Mouse (Mus musculus) embryonic facial prominence, embryonic 11.5 days (tissue): ENCODE results near the gene Camta1. TPM values are rescaled to one million over a fixed set of nuclear protein-coding genes. Genes with fewer than 3 reads are reported as not detected.

ENCODE experiments used
- ATAC-seq: fragments of 200-750 bp; cut with Nextera tagmentation; replicated peaks from 2 replicates; pipeline ENCODE4 v1.8.0; 2017; ENCODE audit warnings: low read depth; ENCODE audit not compliant: insufficient number of reproducible peaks, low FRiP score, low TSS enrichment
- DNase-seq: peaks from one replicate; pipeline ENCODE4 v3.0.0-alpha.2; 2015; ENCODE audit warnings: low spot score
- H3K27ac ChIP-seq: fragments of 300-500 bp; sonication (generic); replicated peaks from 2 replicates; pipeline ENCODE4 v1.5.1; 2014; ENCODE audit warnings: mild to moderate bottlenecking, low read depth, low read length, control low read depth
- H3K27me3 ChIP-seq: fragments of 300-500 bp; sonication (generic); 2 replicates; pipeline ENCODE4 v1.6.1; 2014; ENCODE audit warnings: mild to moderate bottlenecking, low read length, moderate library complexity, mixed read lengths; ENCODE audit not compliant: control insufficient read depth, insufficient read depth
- H3K36me3 ChIP-seq: fragments of 300-500 bp; sonication (generic); replicated peaks from 2 replicates; pipeline ENCODE4 v1.6.1; 2014; ENCODE audit warnings: low read depth, mild to moderate bottlenecking, low read length, moderate library complexity, mixed read lengths; ENCODE audit not compliant: control insufficient read depth, insufficient read depth
- H3K4me1 ChIP-seq: fragments of 300-500 bp; sonication (generic); 2 replicates; pipeline ENCODE4 v1.6.1; 2014; ENCODE audit warnings: low read length, mixed read lengths; ENCODE audit not compliant: control insufficient read depth, insufficient read depth
- H3K4me2 ChIP-seq: fragments of 300-500 bp; sonication (generic); 2 replicates; pipeline ENCODE4 v1.6.1; 2014; ENCODE audit warnings: low read depth, mild to moderate bottlenecking, control low read depth, low read length, moderate library complexity
- H3K4me3 ChIP-seq: fragments of 300-500 bp; sonication (generic); 2 replicates; pipeline ENCODE4 v1.5.1; 2014; ENCODE audit warnings: low read depth, low read length, control low read depth
- H3K9ac ChIP-seq: fragments of 300-500 bp; sonication (generic); replicated peaks from 2 replicates; pipeline ENCODE4 v1.6.1; 2014; ENCODE audit warnings: mild to moderate bottlenecking, control low read depth, low read length
- H3K9me3 ChIP-seq: fragments of 300-500 bp; sonication (generic); replicated peaks from 2 replicates; pipeline ENCODE4 v1.6.1; 2016; ENCODE audit warnings: mild to moderate bottlenecking, low read length, inconsistent platforms, mixed read lengths; ENCODE audit not compliant: control insufficient read depth
- WGBS: fragments of 180-500 bp; shearing (Covaris S2); extraction: QIAGEN DNeasy Blood & Tissue Kit; methylation state at CpG from one replicate; pipeline ENCODE4 v1.1.7; 2014; 5-methylcytosine and 5-hydroxymethylcytosine counted together
- polyA plus RNA-seq: library from polyadenylated mRNA; unstranded; fragments of >200 nt; fragmentation: Nextera tagmentation; extraction: Ambion mirVana; gene quantifications from 2 replicates; pipeline ENCODE4 v1.2.1, GENCODE M21; 2014

The Camta1 gene
- polyA plus RNA-seq, 1 experiment from 2014 or later: 130 TPM

DNA sequence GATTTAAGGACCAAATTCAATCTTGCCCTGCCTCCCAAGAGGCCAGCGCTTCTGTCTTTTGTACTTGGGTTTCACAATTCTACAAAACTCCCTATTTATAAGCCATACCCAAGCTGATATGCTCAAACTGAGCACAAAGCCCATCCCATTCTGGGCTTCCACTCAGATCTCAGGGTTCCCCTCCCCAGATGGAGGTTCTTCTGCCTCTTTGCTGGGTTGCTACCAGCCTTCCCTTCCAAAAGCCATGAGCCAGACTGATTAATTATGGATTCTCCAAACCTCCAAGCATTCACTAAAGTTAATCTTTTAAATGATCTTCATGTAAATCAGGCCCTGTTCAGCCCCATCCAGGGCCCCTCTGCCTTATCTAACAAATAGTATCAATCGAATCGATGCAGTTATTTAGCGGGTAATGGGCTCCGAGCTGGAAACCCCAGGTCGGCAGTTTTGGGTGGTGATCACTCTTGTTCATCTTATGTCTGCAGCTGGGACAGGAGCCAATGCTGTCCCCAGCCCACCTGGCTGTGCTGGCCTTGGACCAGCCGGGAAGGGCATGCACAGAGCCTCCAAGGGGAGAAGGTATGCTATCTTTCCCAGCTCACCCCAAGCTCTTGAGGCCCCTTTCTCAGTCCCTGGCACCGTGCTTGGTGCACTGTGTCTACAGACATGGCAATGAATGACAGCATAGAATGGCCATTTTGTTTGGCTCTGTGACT lies 534.5 kb downstream of the Camta1 start:
- H3K36me3 ChIP-seq: no peaks in the 10 kb centered on the region
- 93% methylated on average over 8 of the region's 8 CpGs for WGBS
- H3K27ac ChIP-seq: no peak overlapping the region
- H3K4me2 ChIP-seq: no peak overlapping the region
- H3K4me3 ChIP-seq: no peak overlapping the region
- ATAC-seq (no peak), DNase-seq (no peak)
- no peaks in the 10 kb centered on the region for H3K9me3 ChIP-seq
- no peaks in the 10 kb centered on the region for H3K4me1 ChIP-seq
- H3K27me3 ChIP-seq: no peaks in the 10 kb centered on the region
- no peak overlapping the region for H3K9ac ChIP-seq

DNA sequence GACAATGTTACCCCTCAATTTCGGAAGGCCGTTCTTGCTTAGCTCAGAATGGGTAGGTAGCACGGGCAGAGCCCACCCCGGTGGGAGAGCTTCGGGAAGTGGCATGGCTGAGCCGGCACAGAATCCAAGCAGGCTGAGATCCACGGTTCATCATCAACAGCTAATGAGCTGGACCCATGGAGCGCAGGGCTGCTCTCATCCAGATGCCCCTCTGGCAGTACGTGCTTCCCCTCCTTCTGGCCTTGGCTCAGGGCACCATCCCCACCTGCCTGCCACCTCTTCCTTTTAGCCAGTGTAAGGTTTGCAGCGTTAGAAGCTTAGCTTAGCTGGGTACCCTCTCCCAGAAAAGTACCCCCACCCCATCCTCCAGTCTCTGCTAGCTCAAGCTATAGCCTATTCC lies 545.2 kb downstream of the Camta1 start:
- Histone ChIP-seq H3K4me3 (no peak overlapping the region), H3K4me1 (no peaks in the 10 kb centered on the region), H3K36me3 (no peaks in the 10 kb centered on the region), H3K4me2 (no peak overlapping the region), H3K9me3 (no peaks in the 10 kb centered on the region), H3K9ac (no peak overlapping the region), H3K27ac (no peak overlapping the region), H3K27me3 (no peaks in the 10 kb centered on the region)
- DNase-seq (no peak), ATAC-seq (no peak)
- WGBS: 88% methylated on average over 10 of the region's 10 CpGs

GRCm38 (mm10) chr4:151315726-151316125 lies 546.0 kb downstream of the Camta1 start:
- no peaks in the 10 kb centered on the region for H3K27me3 ChIP-seq
- ATAC-seq (no peak), DNase-seq (no peak)
- H3K9me3 ChIP-seq: no peaks in the 10 kb centered on the region
- no peak overlapping the region for H3K4me3 ChIP-seq
- 77% methylated on average over 10 of the region's 10 CpGs for WGBS
- H3K27ac ChIP-seq: no peak overlapping the region
- no peak overlapping the region for H3K4me2 ChIP-seq
- H3K4me1 ChIP-seq: no peaks in the 10 kb centered on the region
- H3K9ac ChIP-seq: no peak overlapping the region
- no peaks in the 10 kb centered on the region for H3K36me3 ChIP-seq

GRCm38 (mm10) chr4:151310773-151311172 lies 550.9 kb downstream of the Camta1 start:
- Histone ChIP-seq H3K4me2 (no peak overlapping the region), H3K36me3 (no peaks in the 10 kb centered on the region), H3K4me3 (no peak overlapping the region), H3K4me1 (no peaks in the 10 kb centered on the region), H3K9me3 (no peaks in the 10 kb centered on the region), H3K27me3 (no peaks in the 10 kb centered on the region), H3K27ac (no peak overlapping the region), H3K9ac (no peak overlapping the region)
- WGBS: 85% methylated on average over 8 of the region's 8 CpGs
- ATAC-seq: no peak
- DNase-seq: no peak

- Histone ChIP-seq H3K36me3 (no peaks in the 10 kb centered on the region), H3K4me2 (no peak overlapping the region), H3K9ac (no peak overlapping the region), H3K4me1 (no peaks in the 10 kb centered on the region), H3K9me3 (no peaks in the 10 kb centered on the region), H3K27ac (no peak overlapping the region), H3K4me3 (no peak overlapping the region), H3K27me3 (no peaks in the 10 kb centered on the region)
- 0 out of 2 replicates have a peak, but pooled peaks have one; percentile 35 for ATAC-seq
- DNase-seq: no peak
- 53% methylated on average over 12 of the region's 12 CpGs for WGBS
Observed at GRCm38 (mm10) chr4:151310056-151310685, 551.5 kb downstream of the Camta1 start.

- 90% methylated on average over 11 of the region's 11 CpGs for WGBS
- H3K9me3 ChIP-seq: no peaks in the 10 kb centered on the region
- H3K27me3 ChIP-seq: no peaks in the 10 kb centered on the region
- no peak overlapping the region for H3K27ac ChIP-seq
- H3K36me3 ChIP-seq: no peaks in the 10 kb centered on the region
- no peak for ATAC-seq
- no peak overlapping the region for H3K4me2 ChIP-seq
- no peak overlapping the region for H3K4me3 ChIP-seq
- no peak overlapping the region for H3K9ac ChIP-seq
- no peaks in the 10 kb centered on the region for H3K4me1 ChIP-seq
- DNase-seq: no peak
Observed at GRCm38 (mm10) chr4:151306890-151307289, 554.8 kb downstream of the Camta1 start.

- Histone ChIP-seq H3K9me3 (no peaks in the 10 kb centered on the region), H3K4me3 (no peak overlapping the region), H3K4me1 (no peaks in the 10 kb centered on the region), H3K4me2 (no peak overlapping the region), H3K36me3 (no peaks in the 10 kb centered on the region), H3K9ac (no peak overlapping the region), H3K27me3 (no peaks in the 10 kb centered on the region), H3K27ac (no peak overlapping the region)
- WGBS: 70% methylated on average over 11 of the region's 11 CpGs
- no peak for DNase-seq
- no peak for ATAC-seq
Observed at GRCm38 (mm10) chr4:151306311-151306765, 555.3 kb downstream of the Camta1 start.

GRCm38 (mm10) chr4:151305761-151306160 lies 555.9 kb downstream of the Camta1 start:
- no peak overlapping the region for H3K4me3 ChIP-seq

More at GRCm38 (mm10) chr4:151305761-151306160, 555.9 kb downstream of the Camta1 start:
- Histone ChIP-seq H3K27ac (no peak overlapping the region), H3K4me2 (no peak overlapping the region), H3K9me3 (no peaks in the 10 kb centered on the region), H3K27me3 (no peaks in the 10 kb centered on the region), H3K4me1 (no peaks in the 10 kb centered on the region), H3K9ac (no peak overlapping the region), H3K36me3 (no peaks in the 10 kb centered on the region)
- ATAC-seq (no peak), DNase-seq (no peak)
- 83% methylated on average over 6 of the region's 6 CpGs for WGBS
